Mouse (Mus musculus): ENCODE results near the gene Kars. TPM values are rescaled to one million over a fixed set of nuclear protein-coding genes. Genes with fewer than 3 reads are reported as not detected.
A peak's percentile ranks its signal among the peaks of the same experiment; 100 is the strongest.

Kars gene
- 189 and 194 TPM in 2 replicates for polyA plus RNA-seq (2016; fragmentation: Nextera tagmentation; extraction: Ambion mirVana)

- Histone ChIP-seq H3K9ac (replicated peaks) (peak within 1 kb of the TSS; percentile 97), H3K27ac (replicated peaks) (peak within 1 kb of the TSS; percentile 80)
Measured at GRCm38 (mm10) chr8:112010997-112011815, at the start of gene Kars, which contains the start of gene Terf2ip. Kars (minus strand) TSS chr8:112011323. Terf2ip (plus strand) TSS chr8:112011398.

DNA sequence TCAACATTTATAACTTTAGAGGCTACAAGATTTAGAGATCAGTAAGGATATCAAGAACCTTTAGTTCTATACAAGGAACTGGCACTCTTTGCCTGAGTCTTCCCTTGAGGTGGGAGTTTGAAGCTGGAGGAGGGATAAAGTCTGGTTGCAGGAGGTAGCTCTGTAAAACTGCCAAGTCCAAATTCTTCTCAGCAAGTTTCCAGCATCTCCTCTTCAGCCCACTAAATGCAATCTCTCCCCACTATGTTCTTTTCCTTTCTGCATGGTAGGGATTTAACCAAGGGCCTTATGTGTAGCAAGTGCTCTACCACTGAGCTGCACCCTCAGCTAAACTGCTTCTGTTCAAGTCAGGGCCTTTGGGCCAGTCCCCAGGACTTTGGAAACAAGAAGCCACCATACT lies 43.3 kb upstream of the Kars start:
- H3K9ac ChIP-seq (replicated peaks), result no peak overlapping the region
- H3K36me3 ChIP-seq, result no peaks in the 10 kb centered on the region
- H3K4me2 ChIP-seq (replicated peaks), result no peak overlapping the region
- no peak overlapping the region for H3K4me3 ChIP-seq
- no peak for ATAC-seq (ENCODE audit: low FRiP score, low read depth)
- no peaks in the 10 kb centered on the region for H3K9me3 ChIP-seq
- no peak overlapping the region for H3K27ac ChIP-seq (replicated peaks)
- no peaks in the 10 kb centered on the region for H3K27me3 ChIP-seq
- H3K4me1 ChIP-seq, result no peaks in the 10 kb centered on the region

More at GRCm38 (mm10) chr8:112010997-112011815, at the start of gene Kars, which contains the start of gene Terf2ip:
- ATAC-seq (ENCODE audit: low FRiP score, low read depth), result peak; percentile 95
- WGBS, result under 1% methylated on average over 61 of the region's 61 CpGs
- peaks cover 21% of the 10 kb centered on the region for H3K4me1 ChIP-seq
- peak within 1 kb of the TSS; percentile 93 for H3K4me3 ChIP-seq
- H3K36me3 ChIP-seq, result peaks cover 21% of the 10 kb centered on the region
- no peaks in the 10 kb centered on the region for H3K27me3 ChIP-seq
- peak within 1 kb of the TSS; percentile 95 for H3K4me2 ChIP-seq (replicated peaks)
- H3K9me3 ChIP-seq, result no peaks in the 10 kb centered on the region

DNA sequence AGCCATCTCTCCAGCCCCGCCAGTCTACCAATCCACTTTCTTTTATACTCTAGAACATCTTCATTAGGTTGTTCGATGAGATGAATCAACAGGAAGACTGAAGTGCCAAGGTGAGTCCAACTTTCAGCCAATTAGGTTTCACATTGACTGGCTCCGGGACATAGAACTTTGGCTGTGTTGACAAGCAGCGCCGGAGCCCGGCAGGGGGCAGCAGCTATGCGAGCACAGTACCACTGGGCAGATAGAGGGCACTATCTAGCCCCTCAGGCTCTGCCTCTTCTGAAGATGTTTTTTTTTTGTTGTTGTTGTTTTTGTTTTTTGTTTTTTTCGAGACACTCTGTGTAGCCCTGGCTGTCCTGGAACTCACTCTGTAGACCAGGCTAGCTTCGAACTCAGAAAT lies 40.4 kb upstream of the Kars start:
- H3K4me3 ChIP-seq, result no peak overlapping the region
- no peaks in the 10 kb centered on the region for H3K4me1 ChIP-seq
- no peak overlapping the region for H3K9ac ChIP-seq (replicated peaks)
- H3K36me3 ChIP-seq, result no peaks in the 10 kb centered on the region
- 74% methylated on average over 9 of the region's 9 CpGs for WGBS
- no peaks in the 10 kb centered on the region for H3K27me3 ChIP-seq
- no peak overlapping the region for H3K27ac ChIP-seq (replicated peaks)
- no peak overlapping the region for H3K4me2 ChIP-seq (replicated peaks)
- H3K9me3 ChIP-seq, result no peaks in the 10 kb centered on the region
- no peak for ATAC-seq (ENCODE audit: low FRiP score, low read depth)

GRCm38 (mm10) chr8:112049984-112050383 lies 38.9 kb upstream of the Kars start:
- Histone ChIP-seq H3K4me1 (no peaks in the 10 kb centered on the region), H3K36me3 (no peaks in the 10 kb centered on the region), H3K4me3 (no peak overlapping the region), H3K27me3 (no peaks in the 10 kb centered on the region), H3K9me3 (no peaks in the 10 kb centered on the region), H3K9ac (replicated peaks) (no peak overlapping the region), H3K27ac (replicated peaks) (no peak overlapping the region), H3K4me2 (replicated peaks) (no peak overlapping the region)
- ATAC-seq (ENCODE audit: low FRiP score, low read depth), result no peak
- WGBS, result 83% methylated on average over 6 of the region's 6 CpGs

DNA sequence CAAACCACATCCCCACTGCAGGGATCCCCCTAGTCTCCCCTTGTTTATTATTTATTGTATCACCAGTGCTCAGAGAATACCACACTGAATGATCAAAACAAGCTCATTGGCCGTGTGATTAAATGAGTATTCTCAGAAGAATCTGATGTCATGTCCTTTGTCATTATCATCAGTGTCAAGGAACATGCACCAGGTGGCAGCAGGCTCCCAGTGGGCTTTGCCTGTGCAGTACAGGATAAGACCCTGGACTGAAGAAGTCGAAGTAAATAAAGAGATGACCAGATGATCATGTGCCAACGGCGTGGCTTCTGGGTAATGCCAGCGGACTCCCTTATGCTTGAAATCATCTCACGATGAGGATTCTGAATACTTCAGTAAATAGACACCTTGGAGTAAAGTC lies 37.2 kb upstream of the Kars start:
- no peaks in the 10 kb centered on the region for H3K36me3 ChIP-seq
- ATAC-seq (ENCODE audit: low FRiP score, low read depth), result no peak
- WGBS, result 78% methylated on average over 6 of the region's 6 CpGs
- H3K27ac ChIP-seq (replicated peaks), result no peak overlapping the region
- H3K9me3 ChIP-seq, result no peaks in the 10 kb centered on the region
- no peaks in the 10 kb centered on the region for H3K27me3 ChIP-seq
- no peak overlapping the region for H3K9ac ChIP-seq (replicated peaks)
- no peak overlapping the region for H3K4me3 ChIP-seq
- no peak overlapping the region for H3K4me2 ChIP-seq (replicated peaks)
- no peaks in the 10 kb centered on the region for H3K4me1 ChIP-seq

- Histone ChIP-seq H3K4me1 (no peaks in the 10 kb centered on the region), H3K27me3 (no peaks in the 10 kb centered on the region), H3K9ac (replicated peaks) (no peak overlapping the region), H3K27ac (replicated peaks) (no peak overlapping the region), H3K36me3 (no peaks in the 10 kb centered on the region), H3K4me3 (no peak overlapping the region), H3K9me3 (no peaks in the 10 kb centered on the region), H3K4me2 (replicated peaks) (no peak overlapping the region)
- WGBS, result 8% methylated on average over 7 of the region's 7 CpGs
- peak; percentile 72; the same call in 1 of the 2 replicates for ATAC-seq (ENCODE audit: low FRiP score, low read depth)
Measured at GRCm38 (mm10) chr8:112045896-112046295, 34.8 kb upstream of the Kars start.

GRCm38 (mm10) chr8:112045182-112045581 lies 34.1 kb upstream of the Kars start:
- Histone ChIP-seq H3K9ac (replicated peaks) (no peak overlapping the region), H3K27me3 (no peaks in the 10 kb centered on the region), H3K4me3 (no peak overlapping the region), H3K9me3 (no peaks in the 10 kb centered on the region), H3K4me2 (replicated peaks) (no peak overlapping the region), H3K27ac (replicated peaks) (no peak overlapping the region), H3K36me3 (no peaks in the 10 kb centered on the region), H3K4me1 (no peaks in the 10 kb centered on the region)
- no peak for ATAC-seq (ENCODE audit: low FRiP score, low read depth)
- WGBS, result 86% methylated on average over 5 of the region's 5 CpGs

GRCm38 (mm10) chr8:112037521-112037920 lies 26.4 kb upstream of the Kars start:
- H3K4me1 ChIP-seq, result no peaks in the 10 kb centered on the region
- no peak overlapping the region for H3K4me2 ChIP-seq (replicated peaks)
- WGBS, result 86% methylated on average over 18 of the region's 18 CpGs
- H3K4me3 ChIP-seq, result no peak overlapping the region
- no peak overlapping the region for H3K27ac ChIP-seq (replicated peaks)
- H3K9ac ChIP-seq (replicated peaks), result no peak overlapping the region
- ATAC-seq (ENCODE audit: low FRiP score, low read depth), result no peak
- H3K9me3 ChIP-seq, result no peaks in the 10 kb centered on the region
- no peaks in the 10 kb centered on the region for H3K36me3 ChIP-seq
- H3K27me3 ChIP-seq, result no peaks in the 10 kb centered on the region

DNA sequence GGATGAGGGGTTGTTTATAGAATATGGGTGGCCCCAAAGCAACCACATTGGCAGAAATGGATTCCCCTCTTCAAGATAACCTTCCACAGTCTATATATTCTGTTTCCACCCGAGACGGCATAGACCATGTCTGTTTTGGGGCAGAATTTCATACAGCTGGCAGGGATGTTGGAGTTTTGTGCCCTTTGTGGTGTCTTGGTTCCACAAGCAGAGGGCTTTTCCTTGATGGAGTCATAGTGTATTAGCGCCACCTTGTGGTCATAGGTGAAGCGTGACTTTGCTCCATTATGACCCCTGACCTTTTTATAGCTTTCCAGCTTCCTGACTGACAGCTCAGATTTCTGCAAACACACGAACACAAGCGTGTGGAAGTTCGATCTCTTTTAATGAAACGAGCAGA lies 23.5 kb upstream of the Kars start:
- no peak overlapping the region for H3K4me3 ChIP-seq
- H3K9me3 ChIP-seq, result no peaks in the 10 kb centered on the region
- no peak overlapping the region for H3K27ac ChIP-seq (replicated peaks)
- no peak overlapping the region for H3K4me2 ChIP-seq (replicated peaks)
- H3K36me3 ChIP-seq, result no peaks in the 10 kb centered on the region
- WGBS, result 11% methylated on average over 8 of the region's 8 CpGs
- no peaks in the 10 kb centered on the region for H3K27me3 ChIP-seq
- no peaks in the 10 kb centered on the region for H3K4me1 ChIP-seq
- H3K9ac ChIP-seq (replicated peaks), result no peak overlapping the region
- no peak for ATAC-seq (ENCODE audit: low FRiP score, low read depth)

DNA sequence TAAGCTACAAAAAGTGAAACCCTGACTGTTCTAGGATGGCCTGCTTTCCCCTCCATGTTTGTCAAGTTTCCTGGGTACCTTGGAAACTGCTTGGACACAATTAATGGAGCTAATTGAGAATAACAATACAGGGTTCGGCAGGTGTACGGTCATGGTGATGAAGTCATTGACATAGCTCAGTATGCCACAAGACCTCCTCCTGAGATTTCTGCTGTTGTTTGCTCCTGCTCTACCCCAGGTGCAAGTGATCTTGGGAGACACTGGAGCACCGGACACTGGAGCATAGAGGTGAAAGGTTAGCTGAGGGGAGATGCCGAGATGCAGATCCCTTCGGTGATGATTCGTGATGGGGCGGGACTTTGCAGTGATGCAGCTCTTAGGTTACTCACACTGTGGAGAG lies 21.9 kb upstream of the Kars start:
- no peak for ATAC-seq (ENCODE audit: low FRiP score, low read depth)
- H3K4me2 ChIP-seq (replicated peaks), result no peak overlapping the region
- no peaks in the 10 kb centered on the region for H3K9me3 ChIP-seq
- no peaks in the 10 kb centered on the region for H3K4me1 ChIP-seq
- no peaks in the 10 kb centered on the region for H3K27me3 ChIP-seq
- WGBS, result 46% methylated on average over 7 of the region's 7 CpGs
- H3K9ac ChIP-seq (replicated peaks), result no peak overlapping the region
- H3K4me3 ChIP-seq, result no peak overlapping the region
- no peak overlapping the region for H3K27ac ChIP-seq (replicated peaks)
- no peaks in the 10 kb centered on the region for H3K36me3 ChIP-seq

- Histone ChIP-seq H3K9ac (replicated peaks) (no peak overlapping the region), H3K27ac (replicated peaks) (no peak overlapping the region), H3K4me3 (no peak overlapping the region), H3K4me1 (no peaks in the 10 kb centered on the region), H3K27me3 (no peaks in the 10 kb centered on the region), H3K4me2 (replicated peaks) (no peak overlapping the region), H3K9me3 (no peaks in the 10 kb centered on the region), H3K36me3 (no peaks in the 10 kb centered on the region)
- ATAC-seq (ENCODE audit: low FRiP score, low read depth), result no peak
- 57% methylated on average over 6 of the region's 6 CpGs for WGBS
Measured at GRCm38 (mm10) chr8:112030663-112031062, 19.5 kb upstream of the Kars start.

DNA sequence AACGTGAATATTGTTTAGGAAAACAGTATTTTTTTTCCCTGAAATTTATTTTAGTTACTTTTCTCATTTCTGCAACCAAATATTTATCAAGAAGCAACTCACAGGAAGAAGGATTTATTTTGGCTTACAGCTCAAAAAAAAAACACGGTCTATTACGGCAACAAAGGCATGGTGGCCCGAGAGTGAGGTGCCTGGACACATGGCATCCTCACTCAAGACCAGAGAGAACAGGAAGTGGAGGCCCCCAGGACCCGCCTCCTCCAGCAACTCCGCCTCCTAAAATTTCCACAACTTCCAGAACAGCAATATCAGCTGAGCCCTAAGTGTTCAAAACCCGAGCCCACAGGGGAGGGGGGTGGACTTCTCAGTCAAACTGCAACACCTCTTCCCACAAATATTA lies 18.3 kb upstream of the Kars start:
- WGBS, result 91% methylated on average over 7 of the region's 7 CpGs
- Histone ChIP-seq H3K9me3 (no peaks in the 10 kb centered on the region), H3K9ac (replicated peaks) (no peak overlapping the region), H3K4me3 (no peak overlapping the region), H3K27me3 (no peaks in the 10 kb centered on the region), H3K36me3 (no peaks in the 10 kb centered on the region), H3K4me1 (no peaks in the 10 kb centered on the region), H3K27ac (replicated peaks) (no peak overlapping the region), H3K4me2 (replicated peaks) (no peak overlapping the region)
- ATAC-seq (ENCODE audit: low FRiP score, low read depth), result no peak

DNA sequence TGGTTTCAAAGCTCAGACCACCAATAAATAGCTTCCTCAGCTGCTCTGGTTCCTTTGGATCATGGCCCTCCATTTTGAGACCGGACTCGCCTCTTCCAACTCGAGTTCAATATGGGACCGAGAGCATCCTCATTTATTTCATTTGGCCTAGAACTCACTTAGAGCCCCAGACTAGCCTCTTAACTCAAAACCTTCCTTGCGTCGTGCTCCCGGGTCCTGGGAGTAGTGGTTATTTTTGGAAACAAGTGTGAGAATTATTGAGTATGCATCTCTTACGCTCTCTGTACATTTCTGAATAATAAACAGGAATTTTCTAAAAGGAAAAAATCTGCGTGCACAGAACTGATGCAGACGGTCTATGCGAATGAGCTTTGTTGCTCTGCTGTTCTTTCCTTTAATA lies 3.8 kb upstream of the Kars start, which contains the start of gene Gm6793:
TSS of gene Gm6793 (minus strand) at position 101 of the 400 bp plus-strand sequence.
- 96% methylated on average over 11 of the region's 11 CpGs for WGBS
- no peak within 1 kb of the TSS for H3K4me2 ChIP-seq (replicated peaks)
- no peak within 1 kb of the TSS for H3K4me3 ChIP-seq
- no peak for ATAC-seq (ENCODE audit: low FRiP score, low read depth)
- H3K36me3 ChIP-seq, result peaks cover 43% of the 10 kb centered on the region
- H3K9ac ChIP-seq (replicated peaks), result no peak within 1 kb of the TSS
- H3K27ac ChIP-seq (replicated peaks), result no peak within 1 kb of the TSS
- no peaks in the 10 kb centered on the region for H3K27me3 ChIP-seq
- no peaks in the 10 kb centered on the region for H3K9me3 ChIP-seq
- H3K4me1 ChIP-seq, result peaks cover 21% of the 10 kb centered on the region
